Mouse (Mus musculus): ENCODE measurements around the gene Ugt1a9.

DNA sequence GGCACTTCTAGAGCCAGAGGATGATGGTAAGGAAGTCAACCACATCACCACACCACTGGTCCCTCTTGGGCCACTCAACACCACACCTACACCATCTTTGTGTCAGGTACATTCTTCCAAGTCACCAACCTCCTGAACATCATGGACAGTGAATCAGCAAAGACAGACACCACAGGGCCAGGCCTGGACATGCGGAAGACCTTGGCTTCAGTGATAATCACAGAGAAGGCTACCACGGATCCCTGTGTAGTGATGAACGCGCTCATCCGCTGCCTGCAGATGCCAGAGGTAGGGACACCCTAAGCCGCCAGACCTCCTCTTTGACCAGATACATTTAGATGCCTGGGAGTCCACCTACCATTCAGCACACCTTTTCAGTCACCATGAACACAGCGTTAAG, 157.5 kb downstream of the Ugt1a9 start:
- no peak for TF ChIP-seq POLR2A (IDR thresholded peaks at IDR 0.05; ENCODE audit: low read depth, low read length)
- no peak for TF ChIP-seq CTCF (IDR thresholded peaks at IDR 0.05; ENCODE audit: extremely low read depth, insufficient read depth, insufficient read length, insufficient replicate concordance)
